Mouse (Mus musculus): ENCODE measurements around the gene Defb9. TPM values are rescaled to one million over a fixed set of nuclear protein-coding genes. Genes with fewer than 3 reads are reported as not detected.
A peak's percentile ranks its signal among the peaks of the same experiment; 100 is the strongest.
"Not testable (repeated sequence)": the region's sequence is repeated elsewhere in the genome, so short reads cannot be mapped to it uniquely, and the experiment has no call there.

The Defb9 gene
- polyA plus RNA-seq (2016; fragmentation: Nextera tagmentation; extraction: Ambion mirVana), result not detected in 2 replicates

GRCm38 (mm10) chr8:21885321-21885720, at the start of gene Defb9:
Gene Defb9 (minus strand): TSS chr8:21885421.
- not testable (repeated sequence) for H3K9me3 ChIP-seq

GRCm38 (mm10) chr8:21932610-21933009, 47.4 kb upstream of the Defb9 start, which contains the start of gene Defb15:
Gene Defb15 (minus strand): TSS chr8:21932710.
- WGBS, result 91% methylated on average over 6 of the region's 6 CpGs
- no peak for DNase-seq (ENCODE audit: extremely low spot score, low spot score)
- Histone ChIP-seq H3K4me3 (no peak within 1 kb of the TSS), H3K4me1 (no peaks in the 10 kb centered on the region), H3K36me3 (replicated peaks) (no peaks in the 10 kb centered on the region), H3K27ac (no peak within 1 kb of the TSS), H3K9me3 (0 out of 2 replicates have a peak, but pooled peaks cover 4% of the 10 kb centered on the region), H3K27me3 (ENCODE audit: poor library complexity, severe bottlenecking) (no peaks in the 10 kb centered on the region)

More at GRCm38 (mm10) chr8:21885321-21885720, at the start of gene Defb9:
- not testable (repeated sequence) for H3K27me3 ChIP-seq (ENCODE audit: poor library complexity, severe bottlenecking); DNase-seq (ENCODE audit: extremely low spot score, low spot score); H3K27ac ChIP-seq; H3K4me1 ChIP-seq; H3K36me3 ChIP-seq (replicated peaks); H3K4me3 ChIP-seq

- not testable (repeated sequence) for H3K27me3 ChIP-seq (ENCODE audit: poor library complexity, severe bottlenecking); DNase-seq (ENCODE audit: extremely low spot score, low spot score); H3K36me3 ChIP-seq (replicated peaks); H3K4me1 ChIP-seq; H3K9me3 ChIP-seq; H3K27ac ChIP-seq; H3K4me3 ChIP-seq
- WGBS, result 85% methylated on average over 3 of the region's 3 CpGs
Observed at GRCm38 (mm10) chr8:21930754-21931153, 45.5 kb upstream of the Defb9 start.

- no peak for DNase-seq (ENCODE audit: extremely low spot score, low spot score)
- Histone ChIP-seq H3K27ac (no peak overlapping the region), H3K4me1 (no peaks in the 10 kb centered on the region), H3K36me3 (replicated peaks) (no peaks in the 10 kb centered on the region), H3K27me3 (ENCODE audit: poor library complexity, severe bottlenecking) (no peaks in the 10 kb centered on the region), H3K9me3 (no peaks in the 10 kb centered on the region), H3K4me3 (no peak overlapping the region)
- 80% methylated on average over 3 of the region's 3 CpGs for WGBS
Observed at GRCm38 (mm10) chr8:21915625-21916024, 30.4 kb upstream of the Defb9 start.

GRCm38 (mm10) chr8:21912554-21912953, 27.3 kb upstream of the Defb9 start:
- Histone ChIP-seq H3K27me3 (ENCODE audit: poor library complexity, severe bottlenecking) (no peaks in the 10 kb centered on the region), H3K4me1 (no peaks in the 10 kb centered on the region), H3K36me3 (replicated peaks) (no peaks in the 10 kb centered on the region), H3K27ac (no peak overlapping the region), H3K9me3 (no peaks in the 10 kb centered on the region), H3K4me3 (no peak overlapping the region)
- WGBS, result 19% methylated on average over 2 of the region's 2 CpGs
- DNase-seq (ENCODE audit: extremely low spot score, low spot score), result no peak

GRCm38 (mm10) chr8:21911931-21912330, 26.7 kb upstream of the Defb9 start:
- Histone ChIP-seq H3K4me1 (peaks cover under 1% of the 10 kb centered on the region), H3K36me3 (replicated peaks) (no peaks in the 10 kb centered on the region), H3K4me3 (no peak overlapping the region), H3K9me3 (no peaks in the 10 kb centered on the region), H3K27ac (no peak overlapping the region), H3K27me3 (ENCODE audit: poor library complexity, severe bottlenecking) (no peaks in the 10 kb centered on the region)
- no peak for DNase-seq (ENCODE audit: extremely low spot score, low spot score)
- WGBS, result 7% methylated on average over 1 of the region's 1 CpGs

- not testable (repeated sequence) for DNase-seq (ENCODE audit: extremely low spot score, low spot score); H3K27me3 ChIP-seq (ENCODE audit: poor library complexity, severe bottlenecking); H3K36me3 ChIP-seq (replicated peaks)
Observed at GRCm38 (mm10) chr8:21906290-21906689, 21.1 kb upstream of the Defb9 start, which contains the start of gene Defb11. Gene Defb11 (minus strand): TSS chr8:21906412.

GRCm38 (mm10) chr8:21858586-21858985, 26.6 kb downstream of the Defb9 start, which contains the start of gene Defb10:
Gene Defb10 (plus strand): TSS chr8:21858901.
- H3K4me1 ChIP-seq; H3K9me3 ChIP-seq; H3K36me3 ChIP-seq (replicated peaks); H3K4me3 ChIP-seq; H3K27ac ChIP-seq; DNase-seq (ENCODE audit: extremely low spot score, low spot score); H3K27me3 ChIP-seq (ENCODE audit: poor library complexity, severe bottlenecking): not testable (repeated sequence)
- 19% methylated on average over 1 of the region's 1 CpGs for WGBS

More at GRCm38 (mm10) chr8:21906290-21906689, 21.1 kb upstream of the Defb9 start, which contains the start of gene Defb11:
- not testable (repeated sequence) for H3K9me3 ChIP-seq, H3K4me1 ChIP-seq, H3K4me3 ChIP-seq
- peak within 1 kb of the TSS; percentile 8; the same call in 1 of the 2 replicates for H3K27ac ChIP-seq

Other genes starting within 250 kb of the Defb9 start
- gene Defa17, start 229.6 kb downstream of the Defb9 start, polyA plus RNA-seq (2016; fragmentation: Nextera tagmentation; extraction: Ambion mirVana), result not detected in 2 replicates
- gene Defa34, start 219.6 kb downstream of the Defb9 start, polyA plus RNA-seq (2016; fragmentation: Nextera tagmentation; extraction: Ambion mirVana), result not detected in 2 replicates
- not detected in 2 replicates for gene AY761184, start 181.8 kb downstream of the Defb9 start, polyA plus RNA-seq (2016; fragmentation: Nextera tagmentation; extraction: Ambion mirVana)
- not detected in 2 replicates for gene Defa24, start 150.9 kb downstream of the Defb9 start, polyA plus RNA-seq (2016; fragmentation: Nextera tagmentation; extraction: Ambion mirVana)
- not detected in 2 replicates for gene Defb50, start 61.9 kb downstream of the Defb9 start, polyA plus RNA-seq (2016; fragmentation: Nextera tagmentation; extraction: Ambion mirVana)
- not detected in 2 replicates for gene Defb2, start 45.5 kb downstream of the Defb9 start, polyA plus RNA-seq (2016; fragmentation: Nextera tagmentation; extraction: Ambion mirVana)
- not detected in 2 replicates for gene Defb10, start 26.5 kb downstream of the Defb9 start, polyA plus RNA-seq (2016; fragmentation: Nextera tagmentation; extraction: Ambion mirVana)
- gene Defb11, start 21.0 kb upstream of the Defb9 start, polyA plus RNA-seq (2016; fragmentation: Nextera tagmentation; extraction: Ambion mirVana), result not detected in 2 replicates
- not detected in 2 replicates for gene Defb15, start 47.3 kb upstream of the Defb9 start, polyA plus RNA-seq (2016; fragmentation: Nextera tagmentation; extraction: Ambion mirVana)
- not detected in 2 replicates for gene Defb35, start 52.9 kb upstream of the Defb9 start, polyA plus RNA-seq (2016; fragmentation: Nextera tagmentation; extraction: Ambion mirVana)
- not detected in 2 replicates for gene Defb13, start 61.3 kb upstream of the Defb9 start, polyA plus RNA-seq (2016; fragmentation: Nextera tagmentation; extraction: Ambion mirVana)
- gene Fam90a1a, start 73.3 kb upstream of the Defb9 start, polyA plus RNA-seq (2016; fragmentation: Nextera tagmentation; extraction: Ambion mirVana), result not detected in 2 replicates
- not detected in 2 replicates for gene Ccdc70, start 84.4 kb upstream of the Defb9 start, polyA plus RNA-seq (2016; fragmentation: Nextera tagmentation; extraction: Ambion mirVana)
- gene Atp7b, start 174.9 kb upstream of the Defb9 start, polyA plus RNA-seq (2016; fragmentation: Nextera tagmentation; extraction: Ambion mirVana), result 2.3 and 2.7 TPM in 2 replicates
- gene Alg11, start 175.3 kb upstream of the Defb9 start, polyA plus RNA-seq (2016; fragmentation: Nextera tagmentation; extraction: Ambion mirVana), result 34.6 and 41.6 TPM in 2 replicates
- not detected in 2 replicates for gene Nek5, start 239.6 kb upstream of the Defb9 start, polyA plus RNA-seq (2016; fragmentation: Nextera tagmentation; extraction: Ambion mirVana)

Measured in forebrain, embryonic 10.5 days (tissue).